Mouse (Mus musculus) hindbrain, embryonic 10.5 days (tissue): ENCODE data around the gene Eno3. TPM values are rescaled to one million over a fixed set of nuclear protein-coding genes. Genes with fewer than 3 reads are reported as not detected.

Experiments used
- DNase-seq: peaks from one replicate; pipeline ENCODE4 v3.0.0-alpha.2; 2017; ENCODE audit warnings: low spot score
- H3K27ac ChIP-seq: fragments of 300-500 bp; sonication (generic); 2 replicates; pipeline ENCODE4 v1.5.1; 2016; ENCODE audit warnings: mild to moderate bottlenecking, moderate library complexity
- H3K27me3 ChIP-seq: fragments of 300-500 bp; sonication (generic); 2 replicates; pipeline ENCODE4 v1.6.1; 2016; ENCODE audit warnings: mild to moderate bottlenecking; ENCODE audit not compliant: poor library complexity, insufficient read depth, severe bottlenecking
- H3K36me3 ChIP-seq: fragments of 300-500 bp; sonication (generic); 2 replicates; pipeline ENCODE4 v1.6.1; 2016; ENCODE audit warnings: mild to moderate bottlenecking, moderate library complexity
- H3K4me1 ChIP-seq: fragments of 300-500 bp; sonication (generic); replicated peaks from 2 replicates; pipeline ENCODE4 v1.6.1; 2016; ENCODE audit warnings: mild to moderate bottlenecking
- H3K4me3 ChIP-seq: fragments of 300-500 bp; sonication (generic); 2 replicates; pipeline ENCODE4 v1.5.1; 2016; ENCODE audit warnings: mild to moderate bottlenecking, moderate library complexity
- H3K9me3 ChIP-seq: fragments of 300-500 bp; sonication (generic); 2 replicates; pipeline ENCODE4 v1.6.1; 2016; ENCODE audit warnings: mild to moderate bottlenecking, moderate library complexity
- WGBS: fragments of 180-500 bp; shearing (Covaris S2); methylation state at CpG from one replicate; pipeline ENCODE4 v1.1.7; 2016; 5-methylcytosine and 5-hydroxymethylcytosine counted together
- polyA plus RNA-seq: library from polyadenylated mRNA; unstranded; fragments of >200 nt; fragmentation: Nextera tagmentation; extraction: Ambion mirVana; gene quantifications from 2 replicates; pipeline ENCODE4 v1.2.1, GENCODE M21; 2016

Eno3 gene
- polyA plus RNA-seq, 1 experiment from 2014 or later: 39.3 TPM

DNA sequence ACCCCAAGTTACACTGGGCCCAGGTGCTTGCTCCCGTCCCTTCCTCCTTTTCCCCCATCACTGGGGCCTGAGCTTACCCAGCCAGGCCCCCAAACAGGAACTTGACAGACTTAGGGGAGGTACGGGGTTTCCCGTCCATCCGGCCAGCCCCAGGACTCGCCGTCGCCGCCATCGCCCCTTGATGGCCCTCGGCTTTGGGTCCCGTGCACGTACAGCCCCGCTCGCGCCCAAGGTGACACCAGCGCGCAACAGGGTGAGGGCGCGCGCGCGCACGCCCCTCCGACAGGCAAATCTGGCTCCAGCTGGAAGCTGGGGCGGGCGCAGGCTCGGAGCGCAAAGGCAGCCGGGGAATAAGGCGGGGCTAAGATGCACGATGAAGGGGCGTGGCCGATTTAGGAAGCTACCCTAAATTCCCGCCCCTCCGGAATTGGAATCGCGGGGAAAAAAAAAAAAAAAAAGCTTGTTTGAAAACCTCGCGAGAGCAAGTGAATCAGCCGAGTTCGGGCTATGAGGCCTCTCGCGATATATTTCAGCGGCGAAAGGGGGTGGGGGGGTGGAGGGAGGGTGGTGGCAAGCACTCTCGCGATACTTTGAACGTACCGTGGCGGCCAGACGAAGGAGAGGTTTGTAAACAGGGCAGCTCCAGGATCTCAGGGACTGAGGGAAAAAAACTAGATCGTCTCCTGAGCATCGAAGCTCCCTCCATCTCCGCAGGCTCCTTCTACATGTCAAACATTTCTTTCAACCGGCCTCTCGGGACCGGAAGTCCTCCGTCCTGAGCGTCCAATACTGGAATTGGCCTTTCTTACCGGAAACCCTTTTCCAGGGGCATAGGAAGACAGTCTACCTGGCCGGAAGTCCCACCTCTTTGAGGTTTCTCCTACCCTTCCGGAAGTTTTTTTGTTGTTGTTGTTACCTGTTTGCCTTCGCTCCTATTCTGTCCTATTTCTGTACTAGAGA is 10.0 kb upstream of the Eno3 start, which contains the start of the genes Rnf167 and Slc25a11:
Gene Rnf167, plus strand, starts transcription at position 545 of the 960 bp plus-strand sequence.
Gene Slc25a11, minus strand, starts transcription at position 789 of the 960 bp plus-strand sequence.
- peak; percentile 97 for DNase-seq
- H3K27ac ChIP-seq: peak within 1 kb of the TSS; percentile 92
- peak within 1 kb of the TSS; percentile 86 for H3K4me3 ChIP-seq
- H3K36me3 ChIP-seq: peaks cover 69% of the 10 kb centered on the region
- WGBS: under 1% methylated on average over 63 of the region's 63 CpGs
- H3K4me1 ChIP-seq: peaks cover 59% of the 10 kb centered on the region
- H3K27me3 ChIP-seq: no peaks in the 10 kb centered on the region
- no peaks in the 10 kb centered on the region for H3K9me3 ChIP-seq

DNA sequence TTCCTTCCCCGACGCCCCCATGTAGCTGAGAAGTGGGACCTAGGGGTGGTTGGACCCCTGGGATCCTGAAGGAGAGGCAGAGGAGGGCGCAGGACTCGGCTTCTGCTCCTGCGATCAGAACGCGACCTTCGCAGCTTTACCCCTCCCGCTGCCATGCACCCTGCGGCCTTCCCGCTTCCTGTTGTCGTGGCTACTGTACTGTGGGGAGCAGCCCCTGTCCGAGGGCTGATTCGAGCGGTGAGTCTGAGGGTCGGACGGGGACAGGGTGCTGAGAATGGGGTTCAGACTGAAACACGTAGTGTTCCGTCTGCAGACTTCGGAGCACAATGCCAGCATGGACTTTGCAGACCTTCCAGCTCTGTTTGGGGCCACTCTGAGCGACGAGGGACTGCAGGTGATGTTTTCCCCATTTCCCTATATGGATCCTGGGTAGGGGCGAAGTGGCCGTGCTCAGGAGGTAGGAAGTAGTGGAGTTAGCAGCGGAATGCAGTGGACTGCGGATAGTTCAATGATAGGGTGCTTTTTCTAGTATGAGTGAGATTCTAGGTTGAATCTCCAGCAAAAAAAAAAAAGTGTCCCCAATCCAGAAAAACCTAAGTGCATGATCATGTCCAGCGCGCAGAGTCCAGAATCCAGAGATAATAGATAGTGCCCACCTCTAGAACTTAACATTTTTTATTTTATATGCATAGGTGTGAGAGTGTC is 9.1 kb upstream of the Eno3 start:
- H3K27me3 ChIP-seq: no peaks in the 10 kb centered on the region
- no peak for DNase-seq
- peaks cover 75% of the 10 kb centered on the region for H3K36me3 ChIP-seq
- H3K27ac ChIP-seq: peak overlapping the region; percentile 92
- WGBS: 5% methylated on average over 28 of the region's 28 CpGs
- H3K4me1 ChIP-seq: peaks cover 68% of the 10 kb centered on the region
- peak overlapping the region; percentile 86 for H3K4me3 ChIP-seq
- no peaks in the 10 kb centered on the region for H3K9me3 ChIP-seq

DNA sequence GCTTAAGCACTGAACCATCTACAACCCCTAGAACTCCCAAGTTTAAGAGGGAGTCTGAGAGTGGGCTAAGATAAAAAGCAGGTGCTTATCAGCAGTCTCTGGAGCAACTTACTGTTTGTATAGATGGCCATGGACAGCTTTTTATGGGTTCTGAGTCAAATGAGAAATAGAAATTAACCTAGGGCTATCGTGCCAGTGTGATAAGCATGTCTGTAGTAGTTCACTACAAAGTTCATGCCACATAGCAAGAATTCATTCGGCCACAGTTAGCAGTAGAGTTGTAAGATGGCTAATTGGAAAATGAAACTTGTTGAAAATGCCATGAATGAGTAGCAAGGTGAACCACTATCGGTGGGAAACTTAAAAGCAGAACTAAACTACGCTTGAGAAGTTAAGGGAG is 8.5 kb upstream of the Eno3 start:
- no peaks in the 10 kb centered on the region for H3K27me3 ChIP-seq

DNA sequence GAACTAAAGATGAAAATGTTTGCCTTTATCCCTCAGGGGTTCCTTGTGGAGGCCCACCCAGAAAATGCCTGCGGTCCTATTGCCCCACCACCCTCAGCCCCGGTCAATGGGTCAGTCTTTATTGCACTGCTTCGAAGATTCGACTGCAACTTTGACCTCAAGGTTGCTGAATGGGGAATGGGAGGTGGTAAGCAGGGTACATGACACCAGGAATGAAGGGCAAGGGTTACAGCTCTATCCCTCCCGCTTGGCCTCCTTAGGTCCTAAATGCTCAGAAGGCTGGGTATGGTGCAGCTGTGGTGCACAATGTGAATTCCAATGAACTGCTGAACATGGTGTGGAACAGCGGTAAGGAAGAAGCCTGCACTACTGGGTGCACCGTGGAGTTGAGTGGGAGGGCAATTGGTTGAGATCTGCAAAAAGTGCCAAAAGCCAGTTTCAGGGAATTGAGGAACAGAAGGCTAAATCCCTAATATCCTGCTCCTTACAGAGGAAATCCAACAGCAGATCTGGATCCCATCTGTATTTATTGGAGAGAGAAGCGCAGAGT is 7.7 kb upstream of the Eno3 start:
- H3K4me3 ChIP-seq: peak overlapping the region; percentile 86
- DNase-seq: no peak
- H3K9me3 ChIP-seq: no peaks in the 10 kb centered on the region
- H3K27me3 ChIP-seq: no peaks in the 10 kb centered on the region
- H3K4me1 ChIP-seq: peaks cover 71% of the 10 kb centered on the region
- no peak overlapping the region for H3K27ac ChIP-seq
- WGBS: 89% methylated on average over 8 of the region's 8 CpGs
- H3K36me3 ChIP-seq: peaks cover 63% of the 10 kb centered on the region

More for the DNA sequence above, 8.5 kb upstream of the Eno3 start:
- Histone ChIP-seq H3K4me1 (peaks cover 71% of the 10 kb centered on the region), H3K4me3 (peak overlapping the region; percentile 86), H3K27ac (no peak overlapping the region), H3K9me3 (no peaks in the 10 kb centered on the region), H3K36me3 (peaks cover 70% of the 10 kb centered on the region)
- WGBS: 89% methylated on average over 4 of the region's 4 CpGs
- DNase-seq: no peak

DNA sequence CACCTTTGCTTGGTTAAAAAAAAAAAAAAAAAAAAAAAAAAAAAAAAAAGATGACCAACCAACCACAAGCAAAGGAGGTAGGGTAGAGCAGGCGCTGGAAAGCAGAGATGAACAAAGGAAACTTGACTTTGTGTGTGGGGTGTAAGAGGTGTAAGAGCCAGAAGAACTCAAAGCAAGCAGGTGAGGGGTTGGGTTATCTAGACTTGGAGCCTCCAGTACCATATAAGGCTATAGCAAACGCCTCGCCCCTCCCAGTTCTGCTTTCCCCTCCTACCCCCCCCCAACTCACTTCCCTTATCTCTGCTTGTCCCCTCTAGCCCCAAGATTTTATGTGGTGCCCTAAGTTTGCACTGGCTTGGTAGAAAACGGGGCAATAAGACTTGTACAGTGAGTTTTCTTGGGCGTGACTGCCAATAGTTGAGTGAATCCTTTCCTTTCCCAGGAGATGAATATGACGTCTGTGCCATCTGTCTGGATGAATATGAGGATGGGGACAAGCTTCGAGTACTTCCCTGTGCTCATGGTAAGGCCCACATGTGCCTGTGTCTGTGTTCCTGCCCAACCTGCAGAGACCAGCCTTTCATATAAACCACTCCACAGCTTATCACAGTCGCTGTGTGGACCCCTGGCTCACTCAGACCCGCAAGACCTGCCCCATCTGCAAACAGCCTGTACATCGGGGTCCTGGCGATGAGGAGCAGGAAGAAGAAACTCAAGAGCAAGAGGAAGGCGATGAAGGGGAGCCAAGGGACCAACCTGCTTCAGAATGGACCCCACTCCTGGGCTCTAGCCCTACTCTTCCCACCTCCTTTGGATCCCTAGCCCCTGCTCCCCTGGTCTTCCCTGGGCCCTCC is 6.5 kb upstream of the Eno3 start:
- Histone ChIP-seq H3K4me3 (peak overlapping the region; percentile 23), H3K9me3 (no peaks in the 10 kb centered on the region), H3K27me3 (no peaks in the 10 kb centered on the region), H3K36me3 (peaks cover 50% of the 10 kb centered on the region), H3K27ac (peak overlapping the region; percentile 40; the same call in 1 of the 2 replicates), H3K4me1 (peaks cover 68% of the 10 kb centered on the region)
- DNase-seq: no peak
- WGBS: 79% methylated on average over 12 of the region's 12 CpGs

DNA sequence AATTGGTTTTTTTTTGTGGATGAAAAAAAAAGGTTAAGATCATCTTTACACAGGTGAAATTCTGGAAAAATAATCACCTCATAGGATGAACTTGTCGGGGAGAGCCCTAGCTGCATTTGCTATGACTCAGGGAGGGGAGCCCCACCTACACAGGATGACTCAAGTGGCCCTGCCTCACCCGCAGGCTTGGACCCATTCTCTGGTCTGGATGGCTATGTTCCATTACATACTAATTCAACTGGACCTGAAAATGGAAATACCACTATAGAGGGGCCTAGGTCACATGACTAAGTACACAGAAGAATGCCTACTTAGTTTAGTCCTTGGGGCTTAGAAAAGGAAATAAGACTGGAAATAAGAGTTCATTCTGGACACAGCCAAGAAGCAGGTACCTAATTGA is 5.6 kb upstream of the Eno3 start:
- Histone ChIP-seq H3K27me3 (no peaks in the 10 kb centered on the region), H3K9me3 (no peaks in the 10 kb centered on the region), H3K27ac (no peak overlapping the region), H3K4me3 (peak overlapping the region; percentile 23; the same call in 1 of the 2 replicates), H3K4me1 (peaks cover 68% of the 10 kb centered on the region), H3K36me3 (peaks cover 48% of the 10 kb centered on the region)
- WGBS: 88% methylated on average over 2 of the region's 2 CpGs
- DNase-seq: no peak

DNA sequence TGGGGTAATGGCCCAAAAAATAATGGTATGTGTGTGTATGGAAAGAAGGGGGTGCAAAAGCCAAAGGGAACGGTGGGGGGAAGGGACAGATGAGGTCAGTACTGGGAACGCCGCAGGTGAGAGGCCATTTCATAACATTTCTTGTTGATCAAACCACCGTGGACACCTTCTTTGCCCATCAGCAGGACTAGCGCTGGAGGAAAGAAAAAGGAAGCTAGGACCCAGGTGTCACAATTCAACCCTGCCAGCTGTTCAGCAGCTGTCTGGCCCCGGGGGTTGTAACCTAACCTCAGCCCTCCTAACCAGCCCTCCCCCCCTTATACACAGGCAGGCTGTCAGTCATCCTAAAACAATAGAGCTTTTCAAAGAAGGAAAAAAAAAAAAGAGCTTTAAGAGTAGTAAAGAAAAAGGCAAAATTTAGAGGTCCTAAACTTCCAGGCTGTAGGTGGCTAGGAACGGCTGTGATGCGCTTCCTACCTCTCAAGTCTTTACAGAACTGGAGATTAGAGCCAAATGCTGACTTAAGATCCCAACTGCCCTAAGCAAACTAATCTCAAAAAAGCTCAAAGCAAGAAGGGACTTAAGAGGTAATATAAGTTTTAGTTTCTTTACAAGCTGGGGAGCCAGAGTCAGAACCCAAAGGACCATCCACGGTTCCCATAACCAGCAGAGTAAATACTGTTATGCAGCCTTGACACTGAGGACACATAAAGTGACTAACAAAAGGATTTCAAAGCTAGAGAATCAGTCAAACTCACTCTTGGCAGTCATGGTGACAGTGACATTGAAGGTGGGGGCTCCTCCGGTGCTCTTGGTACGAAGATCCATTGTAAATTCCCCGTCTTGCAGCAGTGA is 4.7 kb upstream of the Eno3 start:
- peak; percentile 32 for DNase-seq
- Histone ChIP-seq H3K9me3 (no peaks in the 10 kb centered on the region), H3K27ac (peak overlapping the region; percentile 99; the same call in 1 of the 2 replicates), H3K4me3 (peak overlapping the region; percentile 97), H3K27me3 (no peaks in the 10 kb centered on the region), H3K4me1 (peaks cover 75% of the 10 kb centered on the region), H3K36me3 (peaks cover 48% of the 10 kb centered on the region)
- 70% methylated on average over 12 of the region's 12 CpGs for WGBS

DNA sequence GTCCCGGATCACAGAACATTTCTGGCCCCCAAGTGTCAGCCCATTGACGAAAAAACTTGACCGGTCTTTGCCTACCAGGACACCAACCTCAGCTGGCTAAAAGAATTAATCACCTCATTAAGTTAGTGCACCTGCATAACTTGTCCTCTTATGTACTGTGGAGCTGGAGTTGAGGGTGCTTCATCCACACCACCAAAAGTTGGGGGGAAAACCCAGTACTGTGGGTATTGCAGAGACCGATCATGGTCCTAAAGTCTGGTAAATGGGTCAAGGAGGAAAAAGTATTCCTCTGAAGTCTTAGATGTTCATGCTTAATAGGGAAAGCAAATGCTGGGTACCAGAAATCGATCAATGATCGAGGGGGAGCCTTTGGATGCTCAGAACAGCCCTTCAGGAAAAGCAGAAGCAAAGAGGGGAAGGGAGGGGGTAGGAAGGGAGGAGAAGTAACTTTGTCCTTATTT is 4.1 kb upstream of the Eno3 start:
- H3K27ac ChIP-seq: peak overlapping the region; percentile 99
- 69% methylated on average over 6 of the region's 6 CpGs for WGBS
- peak overlapping the region; percentile 97 for H3K4me3 ChIP-seq
- DNase-seq: no peak
- peaks cover 48% of the 10 kb centered on the region for H3K36me3 ChIP-seq
- H3K4me1 ChIP-seq: peaks cover 77% of the 10 kb centered on the region
- H3K27me3 ChIP-seq: no peaks in the 10 kb centered on the region
- H3K9me3 ChIP-seq: no peaks in the 10 kb centered on the region

DNA sequence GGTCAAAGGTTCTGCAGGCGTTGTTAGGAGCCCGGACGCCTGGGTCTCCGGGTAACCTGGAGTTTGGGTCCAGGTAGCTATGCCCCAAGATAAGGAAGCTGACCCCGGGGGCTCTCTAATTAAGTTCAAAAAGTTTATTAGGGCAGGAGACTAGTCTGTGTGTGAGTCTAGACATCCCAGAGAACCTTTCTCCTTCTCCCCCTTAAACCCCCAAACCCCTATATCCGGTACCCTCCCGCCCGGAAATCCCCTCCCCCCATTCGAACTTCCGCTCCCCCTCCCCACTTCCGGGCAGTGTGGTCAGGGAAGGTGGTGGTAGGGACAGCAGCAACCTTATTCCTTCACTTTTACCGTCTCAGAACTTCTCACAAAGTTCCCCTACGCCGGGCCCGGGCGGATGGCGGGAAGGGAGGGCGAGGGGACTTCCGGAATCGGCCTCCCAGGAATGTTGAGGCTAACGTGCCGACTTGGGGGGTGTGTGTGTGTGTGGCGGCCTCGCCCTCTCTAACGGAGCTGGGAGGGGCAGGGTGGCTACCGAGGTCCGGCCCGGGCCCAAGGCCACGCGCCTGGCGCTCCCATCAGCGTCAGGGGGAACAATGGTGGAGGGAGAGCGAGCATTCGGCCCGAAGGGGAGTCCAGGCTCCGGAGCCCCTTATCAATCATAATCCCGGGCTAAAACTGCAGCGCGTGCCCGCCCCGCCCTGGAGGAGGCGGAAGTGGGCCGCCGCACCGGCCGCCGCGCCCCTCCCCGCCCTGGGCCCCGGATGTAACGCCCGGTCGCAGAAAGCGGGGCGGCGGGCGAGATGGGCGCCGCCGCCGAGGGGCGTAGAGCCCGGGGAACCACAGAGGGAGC is 3.4 kb upstream of the Eno3 start:
- peak overlapping the region; percentile 99 for H3K27ac ChIP-seq
- under 1% methylated on average over 63 of the region's 63 CpGs for WGBS
- no peaks in the 10 kb centered on the region for H3K9me3 ChIP-seq
- peaks cover 76% of the 10 kb centered on the region for H3K4me1 ChIP-seq
- H3K4me3 ChIP-seq: peak overlapping the region; percentile 97
- peaks cover 45% of the 10 kb centered on the region for H3K36me3 ChIP-seq
- H3K27me3 ChIP-seq: no peaks in the 10 kb centered on the region
- peak; percentile 85 for DNase-seq

DNA sequence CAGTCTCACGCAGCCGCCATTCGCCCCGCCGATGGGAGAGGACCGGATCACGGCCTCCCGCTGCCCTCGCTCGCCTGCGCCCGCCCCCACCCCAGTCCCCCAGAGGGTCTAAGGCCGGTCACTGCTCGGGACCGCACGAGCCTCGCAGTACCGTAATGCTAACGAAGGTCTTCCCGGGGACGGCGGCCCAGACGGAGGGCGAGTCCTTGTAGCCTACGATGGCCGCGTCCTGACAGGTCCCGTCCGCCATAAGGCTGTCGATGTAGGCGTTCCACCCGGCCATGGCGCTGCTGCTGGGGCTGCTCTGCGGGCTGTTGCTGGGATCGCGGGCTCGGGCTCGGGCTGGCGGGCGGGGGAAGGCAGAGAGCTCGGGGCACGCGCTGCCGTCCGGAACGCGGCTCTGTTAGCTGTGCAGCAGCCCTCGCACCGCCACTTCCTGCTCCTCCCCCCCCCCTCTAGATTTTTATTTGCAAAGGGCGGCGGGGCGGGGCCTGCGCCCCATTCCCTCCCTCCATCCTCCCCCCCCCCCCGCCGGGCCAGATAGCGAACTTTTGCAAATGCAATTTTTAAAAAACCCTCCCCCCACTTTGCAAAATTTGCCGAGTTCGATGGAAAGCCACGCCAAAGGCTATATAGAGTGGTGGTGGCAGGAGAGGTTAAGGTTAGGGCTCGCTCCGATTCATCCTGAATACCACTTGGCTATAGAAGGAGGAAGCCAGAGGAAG is 2.6 kb upstream of the Eno3 start, which contains the start of gene Pfn1:
Gene Pfn1, minus strand, starts transcription at position 447 of the 725 bp plus-strand sequence.
- DNase-seq: peak; percentile 84
- H3K4me3 ChIP-seq: peak within 1 kb of the TSS; percentile 97
- H3K9me3 ChIP-seq: no peaks in the 10 kb centered on the region
- 1% methylated on average over 61 of the region's 61 CpGs for WGBS
- H3K4me1 ChIP-seq: peaks cover 73% of the 10 kb centered on the region
- H3K27me3 ChIP-seq: no peaks in the 10 kb centered on the region
- peaks cover 37% of the 10 kb centered on the region for H3K36me3 ChIP-seq
- peak within 1 kb of the TSS; percentile 99 for H3K27ac ChIP-seq
